Mouse (Mus musculus) thymus, adult 2 months (tissue): Measurements from ENCODE around the gene Enox1.

ENCODE experiments used
- CTCF ChIP-seq: fragments of 200-500 bp; IDR thresholded peaks from 2 replicates; pipeline ENCODE4 v1.5.1; 2012; ENCODE audit warnings: mild to moderate bottlenecking, control low read depth, low read length, moderate library complexity, borderline replicate concordance; ENCODE audit not compliant: control insufficient read depth, poor library complexity, insufficient read depth; ENCODE audit errors: extremely low read depth
- POLR2A ChIP-seq: fragments of 200-500 bp; IDR thresholded peaks from 2 replicates; pipeline ENCODE4 v1.6.1; 2012; ENCODE audit warnings: mild to moderate bottlenecking, low read length, control low read depth, moderate library complexity; ENCODE audit not compliant: control insufficient read depth, poor library complexity, insufficient read depth; ENCODE audit errors: extremely low read depth

DNA sequence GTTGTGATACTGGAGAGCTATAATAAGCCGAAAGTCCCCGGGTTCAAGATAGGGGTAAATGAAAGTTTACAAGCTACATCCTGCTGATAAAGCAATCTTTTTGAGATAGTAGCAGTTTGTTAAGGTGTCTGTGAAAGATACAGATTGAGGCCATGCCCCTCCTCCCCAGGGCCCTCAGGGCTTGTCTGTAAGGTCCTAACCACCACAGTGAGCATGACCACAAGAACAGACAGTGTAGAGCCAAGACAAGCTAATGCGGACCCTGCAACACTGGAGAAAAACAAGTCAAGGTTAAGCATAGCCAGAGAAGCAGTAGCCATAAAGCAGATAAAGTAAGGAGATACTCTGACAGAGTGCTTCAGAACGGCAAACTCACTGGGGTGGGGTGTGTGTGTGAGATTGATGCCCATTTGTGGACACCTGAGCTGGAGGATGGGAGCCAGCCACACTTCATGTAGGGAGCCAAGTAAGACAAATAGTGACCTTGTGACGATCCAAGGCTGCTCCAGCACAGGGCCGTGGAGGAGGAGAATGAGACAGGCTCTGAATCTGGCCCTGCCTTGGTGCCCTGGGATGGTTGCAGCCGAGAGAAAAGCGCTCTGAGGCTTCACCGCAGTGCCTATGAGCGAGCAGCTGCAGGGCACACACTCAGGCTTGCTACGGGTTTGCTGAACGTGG, 348.0 kb downstream of the Enox1 start:
- TF ChIP-seq CTCF (no peak), POLR2A (no peak)
